ENCODE assay signal across 41 mouse cellular contexts in the genomic region with DNA sequence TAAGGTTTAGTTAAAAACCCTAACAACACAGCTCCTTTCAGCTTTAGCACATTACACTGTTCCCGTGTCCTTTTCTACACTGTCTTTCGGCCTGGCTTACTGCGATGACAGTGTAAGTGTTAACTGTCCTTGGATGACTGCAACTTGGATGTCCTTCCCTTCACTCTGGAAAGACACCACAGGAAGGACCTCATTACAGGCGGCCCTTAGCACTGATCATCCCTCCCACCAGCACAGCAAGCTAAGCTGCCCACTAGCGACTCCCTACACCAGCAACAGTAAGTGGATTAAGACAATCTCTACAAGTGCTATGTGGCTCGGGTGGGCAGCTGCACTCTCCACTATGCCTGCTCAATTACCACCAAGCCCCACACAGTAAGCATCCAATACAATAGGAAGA. TPM values are rescaled to one million over a fixed set of nuclear protein-coding genes. Genes with fewer than 3 reads are reported as not detected.
"Had no signal": no experiment of that assay in that cellular context is flagged by ENCODE, and none has a peak within 500 bp of the region (broad histone marks: within the 10 kb centered on the region; RNA-seq: fewer than 3 reads in every experiment).

No protein-coding gene starts in this region.

- H3K27ac ChIP-seq: hindbrain, embryonic 13.5 days; hindbrain, embryonic 15.5 days; hindbrain, postnatal 0 days; kidney, embryonic 15.5 days; kidney, postnatal 0 days; limb, embryonic 13.5 days; limb, embryonic 15.5 days; liver, embryonic 12.5 days had no signal

- H3K27me3 ChIP-seq: heart, embryonic 12.5 days; hindbrain, embryonic 13.5 days; hindbrain, embryonic 15.5 days; kidney, embryonic 15.5 days; limb, embryonic 13.5 days; limb, embryonic 15.5 days; liver, embryonic 12.5 days had no signal

- H3K9ac ChIP-seq: forebrain, postnatal 0 days; heart, embryonic 12.5 days; hindbrain, embryonic 13.5 days; hindbrain, embryonic 15.5 days; kidney, embryonic 15.5 days; limb, embryonic 13.5 days; limb, embryonic 15.5 days; liver, embryonic 12.5 days had no signal

- H3K4me3 ChIP-seq: heart, embryonic 12.5 days; hindbrain, embryonic 13.5 days; hindbrain, embryonic 15.5 days; kidney, embryonic 15.5 days; limb, embryonic 13.5 days; limb, embryonic 15.5 days; liver, embryonic 12.5 days had no signal

- ATAC-seq: forebrain, postnatal 0 days; hindbrain, postnatal 0 days; intestine, embryonic 16.5 days; liver, embryonic 12.5 days had no signal

- DNase-seq: forebrain, postnatal 0 days; gastrocnemius, postnatal 14 days; gastrocnemius, postnatal 36 days; heart, adult 18-20 months; heart, postnatal 10 days; kidney, adult 11 months; kidney, adult 2 months; kidney, adult 9 months; kidney, postnatal 14 days; kidney, postnatal 36 days; layer of hippocampus, adult 9-11 months; layer of hippocampus, postnatal 36 days; left cerebral cortex, postnatal 4 days had no signal

- H3K4me1 ChIP-seq: heart, embryonic 12.5 days; hindbrain, embryonic 13.5 days; hindbrain, embryonic 15.5 days; kidney, embryonic 15.5 days; limb, embryonic 13.5 days; limb, embryonic 15.5 days; liver, embryonic 12.5 days had no signal

- H3K4me2 ChIP-seq: heart, embryonic 12.5 days; hindbrain, embryonic 13.5 days; hindbrain, embryonic 15.5 days; kidney, embryonic 15.5 days; limb, embryonic 13.5 days; limb, embryonic 15.5 days; liver, embryonic 12.5 days had no signal

- H3K9me3 ChIP-seq: heart, embryonic 12.5 days; hindbrain, embryonic 13.5 days; hindbrain, embryonic 15.5 days; kidney, embryonic 15.5 days; limb, embryonic 13.5 days; limb, embryonic 15.5 days; liver, embryonic 12.5 days had no signal

RNA-seq across cellular contexts. Expression of gene E130116L18Rik, which starts 53.4 kb away (rescaled TPM):
- total RNA-seq: forebrain, postnatal 0 days; gastrocnemius, adult 18-20 months; gastrocnemius, adult 8-10 months; gastrocnemius, postnatal 14 days; gastrocnemius, postnatal 36 days; heart, adult 18-20 months; heart, postnatal 10 days; heart, postnatal 25 days; hematopoietic stem cell, adult 5-6 weeks; hindbrain, postnatal 0 days; layer of hippocampus, adult 18-20 months; layer of hippocampus, adult 8-10 months; layer of hippocampus, postnatal 14 days; layer of hippocampus, postnatal 36 days; left cerebral cortex, adult 18-20 months; left cerebral cortex, adult 8-10 months; left cerebral cortex, postnatal 10 days; left cerebral cortex, postnatal 25 days; left cerebral cortex, postnatal 4 days had no signal
- polyA plus RNA-seq: gonadal fat pad, adult 2 months; heart, embryonic 12.5 days; heart, embryonic 14.5 days; heart, embryonic 16.5 days; hindbrain, embryonic 11.5 days; hindbrain, embryonic 13.5 days; hindbrain, embryonic 15.5 days; intestine, embryonic 14.5 days; intestine, embryonic 16.5 days; kidney, adult 2 months; large intestine, adult 2 months; limb, embryonic 11.5 days; limb, embryonic 13.5 days; limb, embryonic 15.5 days had no signal
